Mouse (Mus musculus) left cerebral cortex, postnatal 14 days (tissue): Measurements from ENCODE around the gene Gm44511. TPM values are rescaled to one million over a fixed set of nuclear protein-coding genes. Genes with fewer than 3 reads are reported as not detected.
"Not testable (repeated sequence)": the region's sequence is repeated elsewhere in the genome, so short reads cannot be mapped to it uniquely, and the experiment has no call there.

Experiments used
- DNase-seq, 2 experiments: peaks; one replicate each; pipeline ENCODE4 v3.0.0; 2021 to 2022; ENCODE audit warnings: low spot score in 2 of 2, mixed read lengths in 1 of 2
- intact Hi-C: fragments of 180-260 bp; cut with DNase I; formaldehyde crosslinking; loops from one replicate; pipeline ENCODE4 v1.15.1; 2025
- total RNA-seq, 2 experiments: library from RNA; stranded (reverse); gene quantifications; 2 replicates each; pipeline ENCODE4 v1.2.3; 2021

Gm44511 gene
- total RNA-seq, 2 experiments from 2014 or later, result not detected

GRCm38 (mm10) chr6:128842945-128843478 is 16.9 kb upstream of the Gm44511 start:
- intact Hi-C loops, result loop anchor here (2.0 kb wide), 1 partner anchor 82 kb away; no protein-coding TSS in a partner anchor
- DNase-seq, result peak; percentile 94 to 95

GRCm38 (mm10) chr6:128842356-128842944 is 16.3 kb upstream of the Gm44511 start:
- intact Hi-C loops, result loop anchor here (2.0 kb wide), 1 partner anchor 82 kb away; no protein-coding TSS in a partner anchor
- DNase-seq, result no peak

- no peak for DNase-seq
- intact Hi-C loops, result loop anchor here (2.0 kb wide), 1 partner anchor 81 kb away; no protein-coding TSS in a partner anchor
These were observed 15.4 kb upstream of the Gm44511 start for GRCm38 (mm10) chr6:128841327-128842089.

GRCm38 (mm10) chr6:128840669-128841068 is 14.6 kb upstream of the Gm44511 start:
- intact Hi-C loops, DNase-seq: not testable (repeated sequence)

GRCm38 (mm10) chr6:128839921-128840320 is 13.8 kb upstream of the Gm44511 start:
- intact Hi-C loops, result loop anchor here (2.0 kb wide), 1 partner anchor 37 kb away; no protein-coding TSS in a partner anchor
- no peak for DNase-seq

GRCm38 (mm10) chr6:128839266-128839771 is 13.2 kb upstream of the Gm44511 start:
- intact Hi-C loops, result loop anchor here (2.0 kb wide), 1 partner anchor 37 kb away; no protein-coding TSS in a partner anchor
- peak; percentile 77 to 78 for DNase-seq

GRCm38 (mm10) chr6:128838342-128839265 is 12.5 kb upstream of the Gm44511 start:
- intact Hi-C loops, result loop anchor here (2.0 kb wide), 1 partner anchor 36 kb away; no protein-coding TSS in a partner anchor
- peak; percentile 90 to 91 for DNase-seq

- DNase-seq, result no peak
- intact Hi-C loops, result loop anchor here (2.0 kb wide), 1 partner anchor 35 kb away; no protein-coding TSS in a partner anchor
These were observed 11.6 kb upstream of the Gm44511 start for GRCm38 (mm10) chr6:128837454-128838341.

- intact Hi-C loops, result no loop called here
- DNase-seq, result no peak
These were observed 10.8 kb upstream of the Gm44511 start for GRCm38 (mm10) chr6:128836955-128837334.

GRCm38 (mm10) chr6:128836191-128836954 is 10.3 kb upstream of the Gm44511 start:
- intact Hi-C loops, result no loop called here

GRCm38 (mm10) chr6:128835571-128835970 is 9.5 kb upstream of the Gm44511 start:
- intact Hi-C loops, result no loop called here

More at GRCm38 (mm10) chr6:128836191-128836954, 10.3 kb upstream of the Gm44511 start:
- no peak for DNase-seq

GRCm38 (mm10) chr6:128833046-128833445 is 6.9 kb upstream of the Gm44511 start:
- DNase-seq, result no peak
- intact Hi-C loops, result no loop called here

More at GRCm38 (mm10) chr6:128835571-128835970, 9.5 kb upstream of the Gm44511 start:
- no peak for DNase-seq

- no peak for DNase-seq
- intact Hi-C loops, result no loop called here
These were observed 3.7 kb upstream of the Gm44511 start for GRCm38 (mm10) chr6:128829837-128830236.

GRCm38 (mm10) chr6:128826781-128827180 is 666 bp upstream of the Gm44511 start:
- no peak for DNase-seq
- intact Hi-C loops, result no loop called here

- DNase-seq, result no peak
- intact Hi-C loops, result no loop called here
These were observed 7.9 kb downstream of the Gm44511 start for GRCm38 (mm10) chr6:128818083-128818802.

- intact Hi-C loops, result no loop called here
- peak; percentile 27 to 48 for DNase-seq
These were observed 17.6 kb downstream of the Gm44511 start for GRCm38 (mm10) chr6:128808532-128808931.

- intact Hi-C loops, result no loop called here
These were observed 19.1 kb downstream of the Gm44511 start for GRCm38 (mm10) chr6:128807021-128807420.

More at GRCm38 (mm10) chr6:128807021-128807420, 19.1 kb downstream of the Gm44511 start:
- DNase-seq, result no peak
